Mouse (Mus musculus): ENCODE measurements around the gene Fundc1. TPM values are rescaled to one million over a fixed set of nuclear protein-coding genes. Genes with fewer than 3 reads are reported as not detected.

Gene Fundc1
- total RNA-seq, 2 experiments from 2014 or later: 33.0 to 38.0 TPM

DNA sequence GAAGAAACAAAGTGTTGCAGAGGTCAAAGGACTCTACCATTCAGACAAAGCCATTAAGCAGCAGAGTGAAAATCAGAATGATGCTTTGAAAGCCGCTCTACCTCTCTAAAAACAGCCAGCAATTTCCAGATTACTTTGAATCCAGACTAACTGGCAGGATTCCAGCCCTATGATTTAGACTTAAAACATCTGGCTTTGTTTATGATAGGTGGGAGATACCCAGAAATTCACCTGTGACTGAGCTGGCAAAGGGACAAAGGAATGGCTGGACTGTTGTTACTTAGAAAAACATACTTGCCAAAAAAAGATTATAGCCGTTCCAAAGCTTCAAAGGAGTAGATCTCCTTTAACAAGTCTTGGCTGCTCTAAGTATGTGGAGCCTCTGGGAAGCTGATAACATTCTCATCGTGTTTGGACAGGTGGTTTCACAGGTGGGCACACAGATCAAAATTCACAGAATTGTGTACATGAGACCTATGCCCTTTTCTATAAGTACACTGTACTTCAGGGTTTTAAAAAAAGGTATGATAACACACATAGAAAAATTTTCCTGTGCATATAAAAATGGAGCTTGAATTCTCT is 60.0 kb downstream of the Fundc1 start:
- no peak for ATAC-seq (replicated peaks; ENCODE audit: poor library complexity, severe bottlenecking)
